Mouse (Mus musculus): ENCODE measurements around the gene Pmfbp1.
"Not testable (repeated sequence)": the region's sequence is repeated elsewhere in the genome, so short reads cannot be mapped to it uniquely, and the experiment has no call there.

Gene Pmfbp1

DNA sequence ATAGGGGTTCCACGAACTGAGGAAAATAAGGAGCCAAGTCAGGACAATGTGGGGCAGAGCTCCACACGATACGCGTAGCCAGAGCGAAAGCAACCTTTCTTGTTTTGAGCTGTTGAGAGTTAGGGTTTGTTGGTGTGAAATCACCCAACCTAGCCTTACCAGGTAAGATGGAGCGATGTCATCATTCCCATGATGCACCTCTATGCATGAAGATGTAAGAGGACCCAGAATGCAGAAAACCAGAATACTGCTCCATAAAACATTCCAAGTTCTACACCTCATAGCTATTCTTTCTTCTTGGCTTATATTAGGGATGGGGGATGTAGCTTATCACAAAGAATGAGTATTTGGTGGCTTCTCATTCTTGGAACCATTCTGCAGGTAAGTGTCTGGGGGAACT, at the start of gene Pmfbp1:
Gene Pmfbp1 (plus strand): TSS at position 301 of the 400 bp plus-strand sequence.
- no peak for DNase-seq (ENCODE audit: low spot score in 2 of 2)

GRCm38 (mm10) chr8:109446896-109447295, 46.9 kb upstream of the Pmfbp1 start:
- not testable (repeated sequence) for DNase-seq (ENCODE audit: low spot score in 2 of 2)

- no peak for DNase-seq (ENCODE audit: low spot score in 2 of 2)
Measured at GRCm38 (mm10) chr8:109451000-109451399, 42.8 kb upstream of the Pmfbp1 start.

- DNase-seq (ENCODE audit: low spot score in 2 of 2), result no peak
Measured at GRCm38 (mm10) chr8:109455113-109455512, 38.7 kb upstream of the Pmfbp1 start.

GRCm38 (mm10) chr8:109457387-109457786, 36.4 kb upstream of the Pmfbp1 start:
- DNase-seq (ENCODE audit: low spot score in 2 of 2), result no peak

DNA sequence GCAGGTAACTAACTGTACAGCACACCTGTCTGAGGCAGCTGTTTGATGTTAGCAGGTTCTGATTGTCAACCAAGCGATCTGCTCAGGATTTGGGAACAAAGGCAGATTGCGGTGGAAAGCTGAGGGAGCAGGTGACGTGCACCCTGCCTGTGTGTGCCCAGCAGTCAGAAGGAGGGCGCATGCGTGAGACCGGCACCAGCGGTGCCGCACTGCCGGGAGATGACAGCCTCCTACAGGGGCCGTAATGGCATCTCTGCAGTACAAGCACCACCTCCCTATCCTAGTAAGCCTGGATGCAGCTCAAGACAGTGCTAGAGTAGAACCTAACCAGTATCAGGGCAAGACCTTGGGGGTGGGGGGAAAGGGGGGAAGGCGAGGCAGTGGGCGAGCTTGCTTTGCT, 35.2 kb upstream of the Pmfbp1 start:
- DNase-seq (ENCODE audit: low spot score in 2 of 2), result no peak

GRCm38 (mm10) chr8:109463075-109463474, 30.8 kb upstream of the Pmfbp1 start:
- DNase-seq (ENCODE audit: low spot score in 2 of 2), result no peak

DNA sequence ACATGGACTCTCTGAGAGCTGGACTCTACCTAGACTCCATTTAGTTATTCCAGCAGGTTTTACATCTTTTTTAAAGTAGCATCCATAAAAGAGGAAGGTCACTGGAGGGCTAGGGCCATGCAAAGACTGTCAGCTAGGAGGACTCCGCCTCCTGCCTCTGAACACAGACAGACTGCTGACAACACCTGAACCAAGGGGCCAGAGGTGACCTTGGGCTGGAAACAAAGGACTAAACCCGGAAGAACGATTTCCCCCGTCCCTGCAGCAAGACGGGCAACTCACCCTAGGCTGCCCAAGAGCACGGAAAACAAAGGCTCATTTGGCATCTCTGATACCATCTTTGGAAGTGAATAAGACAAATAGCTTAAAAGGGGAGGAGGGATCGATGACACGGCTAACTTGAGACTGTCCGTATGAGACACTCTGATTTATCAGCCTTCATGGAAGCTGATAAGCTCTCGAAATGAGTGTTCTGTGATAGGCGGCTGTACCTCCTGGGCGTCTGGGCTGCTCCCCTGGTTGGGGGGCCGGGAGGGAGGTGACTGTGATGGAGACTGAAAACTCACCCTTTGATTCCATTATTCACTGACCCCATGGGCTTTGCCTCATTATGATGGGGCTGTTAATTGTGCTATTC, 30.0 kb upstream of the Pmfbp1 start:
- no peak for DNase-seq (ENCODE audit: low spot score in 2 of 2)

GRCm38 (mm10) chr8:109464451-109464891, 29.4 kb upstream of the Pmfbp1 start:
- no peak for DNase-seq (ENCODE audit: low spot score in 2 of 2)

- DNase-seq (ENCODE audit: low spot score in 2 of 2), result no peak
Measured at GRCm38 (mm10) chr8:109465056-109465455, 28.8 kb upstream of the Pmfbp1 start.

GRCm38 (mm10) chr8:109465761-109466160, 28.1 kb upstream of the Pmfbp1 start:
- DNase-seq (ENCODE audit: low spot score in 2 of 2), result no peak

DNA sequence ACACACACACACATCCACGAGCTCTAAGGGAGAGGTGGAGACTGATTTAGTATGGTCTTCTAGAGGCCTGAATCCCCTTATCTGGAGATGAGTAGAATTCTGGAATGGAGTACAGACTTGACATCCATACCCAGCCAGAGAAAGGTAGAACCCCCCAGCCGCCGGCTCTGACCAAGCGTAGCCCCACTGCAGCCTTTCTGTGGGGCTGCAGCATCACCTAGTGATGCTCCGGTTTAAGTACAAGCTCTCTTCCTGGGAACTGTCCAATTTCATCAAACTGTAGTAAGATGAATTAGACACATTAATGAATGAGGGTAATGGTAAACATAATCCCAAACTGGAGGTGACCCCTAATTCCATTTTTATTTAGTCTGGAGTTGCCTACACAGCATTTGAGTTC, 26.3 kb upstream of the Pmfbp1 start:
- DNase-seq (ENCODE audit: low spot score in 2 of 2), result no peak

DNA sequence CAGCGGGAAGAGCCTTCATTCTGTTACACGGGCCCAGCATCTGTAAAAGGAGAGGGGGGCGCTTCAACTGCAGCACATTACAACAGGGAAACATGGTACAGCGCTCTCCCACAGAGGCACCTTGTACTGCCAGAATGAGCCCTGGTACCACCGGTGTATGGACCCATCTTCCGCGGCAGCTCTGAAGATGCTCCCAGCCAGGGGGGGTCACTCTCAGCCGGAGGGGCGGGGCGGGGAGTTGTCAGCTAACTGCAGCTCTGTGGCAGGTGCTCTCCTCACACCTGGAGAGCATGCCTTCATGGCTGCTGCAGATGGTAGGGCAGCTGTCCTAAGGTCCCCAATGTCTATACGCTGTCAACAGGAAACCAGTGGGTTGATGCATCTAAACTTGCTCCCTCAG, 25.7 kb upstream of the Pmfbp1 start:
- DNase-seq (ENCODE audit: low spot score in 2 of 2), result no peak

- no peak for DNase-seq (ENCODE audit: low spot score in 2 of 2)
Measured at GRCm38 (mm10) chr8:109471876-109472275, 22.0 kb upstream of the Pmfbp1 start.

DNA sequence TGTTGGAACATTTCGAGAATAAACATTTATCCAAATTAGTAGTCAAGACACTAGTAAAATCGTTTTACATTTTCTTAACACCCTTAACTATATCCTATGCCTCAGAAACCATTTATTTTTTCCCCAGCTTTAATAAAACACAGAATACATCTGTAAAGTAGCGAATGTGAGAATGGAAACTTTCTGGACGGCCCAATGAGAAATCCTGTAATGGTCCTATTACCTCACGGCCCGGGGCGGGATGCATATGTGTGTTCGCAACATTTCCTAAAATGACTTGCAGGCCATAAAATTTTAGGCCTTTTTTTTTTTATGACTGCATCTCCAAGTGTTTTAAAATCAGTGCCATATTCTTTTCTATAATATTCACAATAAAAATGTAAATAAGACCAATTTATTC, 21.4 kb upstream of the Pmfbp1 start:
- no peak for DNase-seq (ENCODE audit: low spot score in 2 of 2)

- DNase-seq (ENCODE audit: low spot score in 2 of 2), result no peak
Measured at GRCm38 (mm10) chr8:109474442-109475121, 19.2 kb upstream of the Pmfbp1 start.

DNA sequence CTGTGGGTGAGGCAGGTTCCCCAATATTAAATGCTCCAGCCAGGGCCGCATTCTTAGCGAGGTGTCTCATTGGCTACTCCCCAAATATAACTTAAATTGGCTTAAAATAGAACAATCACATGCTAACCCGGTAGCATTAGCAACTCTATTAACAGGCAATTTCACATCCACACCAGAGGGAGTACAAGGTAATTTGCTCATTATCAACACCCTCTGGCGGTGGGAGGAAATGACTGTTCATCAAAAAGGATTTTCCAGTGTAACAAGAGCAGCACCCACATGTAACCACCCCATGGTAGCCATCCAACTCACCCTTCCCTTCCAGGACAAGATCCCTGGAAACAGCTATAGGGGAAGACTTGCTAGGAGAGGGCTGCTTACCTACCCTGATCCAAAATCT, 18.4 kb upstream of the Pmfbp1 start:
- DNase-seq (ENCODE audit: low spot score in 2 of 2), result no peak

DNA sequence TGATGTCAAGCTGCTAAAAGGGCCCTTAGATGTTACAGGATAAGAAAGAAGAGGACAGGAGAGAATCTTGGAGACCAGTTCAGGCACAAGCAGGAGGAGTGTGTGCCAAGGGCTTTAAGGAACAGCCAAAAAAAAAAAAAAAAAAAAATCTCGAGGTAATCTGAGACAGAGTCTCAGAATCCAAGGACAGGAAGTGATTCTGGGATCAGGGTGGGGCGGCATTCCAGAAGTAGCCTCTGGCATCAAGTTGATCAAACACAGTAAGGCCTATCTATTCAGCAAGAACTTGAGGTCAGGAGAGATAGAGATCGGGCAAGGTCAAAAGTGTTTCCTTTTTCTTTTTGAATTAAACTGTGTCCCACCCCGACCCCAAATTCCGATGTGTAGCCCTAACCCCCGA, 15.2 kb upstream of the Pmfbp1 start:
- no peak for DNase-seq (ENCODE audit: low spot score in 2 of 2)

DNA sequence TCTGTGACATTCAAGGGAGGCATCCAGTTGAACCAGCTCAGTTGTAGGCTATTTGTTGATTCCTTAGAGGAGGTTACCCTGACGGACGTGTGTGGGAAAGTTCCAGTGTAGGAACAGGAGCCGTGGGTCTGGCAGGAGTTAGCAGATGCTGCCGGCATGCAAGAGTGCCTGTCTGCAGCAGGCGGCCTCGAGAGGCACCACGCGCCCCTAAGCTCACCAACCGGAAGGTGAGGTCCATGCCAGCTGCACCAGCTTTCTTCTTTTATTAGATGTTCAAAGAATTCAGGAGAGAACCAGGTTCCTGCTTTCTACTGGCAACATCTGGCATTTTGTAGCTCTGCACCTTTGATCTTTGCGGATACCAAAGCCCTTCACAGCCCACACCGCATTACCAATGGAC, 9.1 kb upstream of the Pmfbp1 start:
- DNase-seq (ENCODE audit: low spot score in 2 of 2), result no peak

GRCm38 (mm10) chr8:109485530-109485929, 8.3 kb upstream of the Pmfbp1 start:
- no peak for DNase-seq (ENCODE audit: low spot score in 2 of 2)

DNA sequence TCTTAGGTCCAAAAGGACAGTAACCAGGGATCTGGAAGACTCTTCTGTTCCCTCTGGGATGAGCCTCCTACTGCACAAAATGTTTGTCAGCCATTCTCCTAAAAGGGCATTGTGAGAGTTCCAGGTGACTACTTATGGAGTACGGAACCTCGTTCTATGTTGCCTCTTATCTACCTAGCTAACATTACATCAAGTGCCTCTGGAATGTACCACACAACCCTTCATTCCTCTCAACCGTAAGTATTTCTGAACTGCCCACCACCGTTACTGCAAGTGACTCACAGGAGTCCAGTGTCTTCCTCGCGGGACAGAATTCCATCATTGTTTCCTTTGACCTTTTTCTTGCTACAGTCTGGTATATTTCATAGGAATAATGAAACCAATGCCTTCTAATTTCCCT, 1.0 kb upstream of the Pmfbp1 start:
- no peak for DNase-seq (ENCODE audit: low spot score in 2 of 2)

DNA sequence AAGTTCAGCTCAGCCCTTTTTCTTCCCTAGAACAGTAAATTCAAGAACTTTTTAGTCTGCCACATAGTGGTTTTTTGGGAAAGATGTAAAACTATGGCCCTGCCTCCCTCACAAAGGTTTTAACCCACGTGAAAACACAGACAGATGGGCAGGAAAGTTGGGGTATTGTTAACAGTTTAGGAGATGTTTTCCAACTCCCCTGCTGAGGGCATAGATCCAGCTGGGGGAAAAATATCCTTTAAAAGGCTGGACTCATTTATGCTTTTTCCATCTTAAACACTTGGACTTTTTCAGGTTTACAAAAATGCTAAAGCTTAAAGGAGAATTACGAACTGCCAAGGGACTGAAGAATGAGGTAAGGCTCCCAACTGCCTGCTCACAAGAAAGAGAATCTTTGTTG, 774 bp downstream of the Pmfbp1 start:
- DNase-seq (ENCODE audit: low spot score in 2 of 2), result no peak

- DNase-seq (ENCODE audit: low spot score in 2 of 2), result no peak
Measured at GRCm38 (mm10) chr8:109497431-109497830, 3.6 kb downstream of the Pmfbp1 start.
